Mouse (Mus musculus) embryonic fibroblast, embryonic 13.5 days (primary cell): ENCODE measurements at regions not wholly inside any gene's neighbourhood (a gene's known extent, or its start where the extent isn't known, plus 50 kb on each side); places are given as distances from the start of the nearest gene placed in this dataset.

Experiments
- CTCF ChIP-seq: IDR thresholded peaks from 2 replicates; pipeline ENCODE4 v1.5.1; 2011; ENCODE audit warnings: mild to moderate bottlenecking, control low read depth, low read length, moderate library complexity, borderline replicate concordance; ENCODE audit not compliant: insufficient read depth
- POLR2A ChIP-seq: IDR thresholded peaks from 2 replicates; pipeline ENCODE4 v1.6.1; 2011; ENCODE audit warnings: low read depth, mild to moderate bottlenecking, control low read depth, low read length, moderate library complexity

- TF ChIP-seq POLR2A (no peak), CTCF (no peak)
Observed at GRCm38 (mm10) chr12:80039150-80039549, 73.7 kb downstream of the Zfp36l1 start.
